Mouse (Mus musculus): ENCODE data around the gene Ndufaf2.

GRCm38 (mm10) chr13:107959891-107960290 lies 198.5 kb downstream of the Ndufaf2 start:
- TF ChIP-seq CTCF (IDR thresholded peaks at IDR 0.05; ENCODE audit: low read depth, low read length) = no peak
- TF ChIP-seq POLR2A (IDR thresholded peaks at IDR 0.05; ENCODE audit: borderline replicate concordance, low read depth, low read length) = no peak

Data from bone marrow macrophage, adult 2 months (primary cell).